Mouse (Mus musculus): ENCODE data around the gene Trap1. TPM values are rescaled to one million over a fixed set of nuclear protein-coding genes. Genes with fewer than 3 reads are reported as not detected.

Gene Trap1
- polyA plus RNA-seq, 1 experiment from 2014 or later: 61.2 TPM

DNA sequence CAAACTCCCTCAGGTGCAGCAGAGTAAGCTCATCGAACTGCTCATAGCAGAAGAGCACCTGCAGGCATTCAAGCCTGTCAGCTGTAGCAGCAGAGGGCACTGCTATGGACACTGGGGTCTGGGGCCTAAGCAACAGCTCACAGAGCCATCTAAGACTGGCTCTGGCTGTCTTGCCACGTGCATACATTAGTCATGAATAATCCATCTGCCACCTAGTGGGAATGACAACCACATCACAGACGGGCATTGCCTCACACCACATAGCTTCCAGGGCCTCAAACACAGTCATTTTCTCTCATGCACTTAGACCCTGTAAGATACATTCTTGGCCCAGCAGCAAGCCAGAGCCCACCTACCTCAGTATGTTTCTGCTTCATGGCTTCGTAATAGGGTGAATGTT is 32.1 kb downstream of the Trap1 start:
- ATAC-seq (no peak), DNase-seq (ENCODE audit: low spot score) (peak; percentile 0)
- Histone ChIP-seq H3K36me3 (ENCODE audit: control insufficient read depth, insufficient read depth, low read length) (peaks cover 87% of the 10 kb centered on the region), H3K4me2 (ENCODE audit: low read length) (no peak overlapping the region), H3K9ac (ENCODE audit: low read length) (no peak overlapping the region), H3K4me3 (ENCODE audit: low read depth, low read length) (no peak overlapping the region), H3K9me3 (replicated peaks; ENCODE audit: control insufficient read depth, low read length) (no peaks in the 10 kb centered on the region), H3K27ac (ENCODE audit: low read depth, low read length) (no peak overlapping the region), H3K4me1 (ENCODE audit: control insufficient read depth, insufficient read depth, low read length) (no peaks in the 10 kb centered on the region), H3K27me3 (replicated peaks; ENCODE audit: control insufficient read depth, insufficient read depth, low read length) (no peaks in the 10 kb centered on the region)
- WGBS: 84% methylated on average over 4 of the region's 4 CpGs

- ATAC-seq (no peak), DNase-seq (ENCODE audit: low spot score) (no peak)
- H3K4me2 ChIP-seq (ENCODE audit: low read length): no peak overlapping the region
- no peaks in the 10 kb centered on the region for H3K9me3 ChIP-seq (replicated peaks; ENCODE audit: control insufficient read depth, low read length)
- H3K4me1 ChIP-seq (ENCODE audit: control insufficient read depth, insufficient read depth, low read length): no peaks in the 10 kb centered on the region
- no peak overlapping the region for H3K9ac ChIP-seq (ENCODE audit: low read length)
- no peak overlapping the region for H3K27ac ChIP-seq (ENCODE audit: low read depth, low read length)
- H3K4me3 ChIP-seq (ENCODE audit: low read depth, low read length): no peak overlapping the region
- H3K36me3 ChIP-seq (ENCODE audit: control insufficient read depth, insufficient read depth, low read length): peaks cover 88% of the 10 kb centered on the region
- no peaks in the 10 kb centered on the region for H3K27me3 ChIP-seq (replicated peaks; ENCODE audit: control insufficient read depth, insufficient read depth, low read length)
- WGBS: 90% methylated on average over 2 of the region's 2 CpGs
These were observed 33.5 kb downstream of the Trap1 start for GRCm38 (mm10) chr16:4044093-4044492.

DNA sequence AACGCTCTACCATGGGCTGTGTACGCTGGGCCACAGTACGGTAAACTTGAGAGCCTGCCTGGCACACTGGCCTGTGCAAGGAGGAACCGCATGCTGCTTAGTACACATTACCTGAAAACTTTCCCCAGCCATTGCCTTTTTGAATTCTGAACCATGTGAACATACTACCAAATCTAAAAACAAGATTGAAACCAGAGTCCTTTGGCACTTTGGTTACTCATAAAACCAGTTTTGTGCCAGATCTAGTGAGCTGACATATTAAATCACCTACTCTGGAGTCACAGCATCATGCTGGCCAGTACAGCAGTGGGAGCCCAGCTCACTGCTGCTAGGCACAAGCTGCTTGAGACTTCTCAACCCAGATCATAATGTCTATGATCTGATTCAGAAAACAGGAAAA is 36.0 kb downstream of the Trap1 start:
- Histone ChIP-seq H3K9ac (ENCODE audit: low read length) (no peak overlapping the region), H3K27me3 (replicated peaks; ENCODE audit: control insufficient read depth, insufficient read depth, low read length) (no peaks in the 10 kb centered on the region), H3K9me3 (replicated peaks; ENCODE audit: control insufficient read depth, low read length) (no peaks in the 10 kb centered on the region), H3K27ac (ENCODE audit: low read depth, low read length) (no peak overlapping the region), H3K4me3 (ENCODE audit: low read depth, low read length) (no peak overlapping the region), H3K4me1 (ENCODE audit: control insufficient read depth, insufficient read depth, low read length) (no peaks in the 10 kb centered on the region), H3K4me2 (ENCODE audit: low read length) (no peak overlapping the region), H3K36me3 (ENCODE audit: control insufficient read depth, insufficient read depth, low read length) (peaks cover 89% of the 10 kb centered on the region)
- no peak for DNase-seq (ENCODE audit: low spot score)
- WGBS: 97% methylated on average over 4 of the region's 4 CpGs
- no peak for ATAC-seq

- H3K9me3 ChIP-seq (replicated peaks; ENCODE audit: control insufficient read depth, low read length): no peaks in the 10 kb centered on the region
- ATAC-seq (no peak), DNase-seq (ENCODE audit: low spot score) (no peak)
- WGBS: 90% methylated on average over 5 of the region's 5 CpGs
- no peak overlapping the region for H3K9ac ChIP-seq (ENCODE audit: low read length)
- H3K27ac ChIP-seq (ENCODE audit: low read depth, low read length): no peak overlapping the region
- no peaks in the 10 kb centered on the region for H3K4me1 ChIP-seq (ENCODE audit: control insufficient read depth, insufficient read depth, low read length)
- H3K4me2 ChIP-seq (ENCODE audit: low read length): no peak overlapping the region
- no peaks in the 10 kb centered on the region for H3K27me3 ChIP-seq (replicated peaks; ENCODE audit: control insufficient read depth, insufficient read depth, low read length)
- no peak overlapping the region for H3K4me3 ChIP-seq (ENCODE audit: low read depth, low read length)
- peaks cover 77% of the 10 kb centered on the region for H3K36me3 ChIP-seq (ENCODE audit: control insufficient read depth, insufficient read depth, low read length)
These were observed 37.4 kb downstream of the Trap1 start for GRCm38 (mm10) chr16:4040206-4040605.

DNA sequence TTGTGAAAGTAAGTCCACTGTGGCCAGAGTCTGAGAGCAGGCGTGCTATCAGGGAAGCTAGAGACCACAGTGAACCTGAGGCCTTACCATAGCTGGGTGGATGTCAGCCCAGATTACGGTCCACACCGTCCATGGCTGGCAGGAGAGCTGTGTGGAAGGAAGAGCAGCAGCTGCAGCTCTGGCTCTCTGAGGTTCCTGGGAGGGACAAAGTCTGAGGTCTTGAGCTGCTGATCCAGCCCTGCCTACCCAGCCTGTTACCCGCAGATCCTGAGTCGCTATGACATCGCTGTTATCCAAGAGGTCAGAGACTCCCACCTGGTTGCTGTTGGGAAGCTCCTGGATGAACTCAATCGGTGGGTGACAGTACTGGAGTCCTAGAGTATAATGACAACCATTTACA is 39.9 kb downstream of the Trap1 start:
- Histone ChIP-seq H3K36me3 (ENCODE audit: control insufficient read depth, insufficient read depth, low read length) (peaks cover 56% of the 10 kb centered on the region), H3K27ac (ENCODE audit: low read depth, low read length) (no peak overlapping the region), H3K4me3 (ENCODE audit: low read depth, low read length) (no peak overlapping the region), H3K9ac (ENCODE audit: low read length) (no peak overlapping the region), H3K27me3 (replicated peaks; ENCODE audit: control insufficient read depth, insufficient read depth, low read length) (no peaks in the 10 kb centered on the region), H3K9me3 (replicated peaks; ENCODE audit: control insufficient read depth, low read length) (no peaks in the 10 kb centered on the region), H3K4me1 (ENCODE audit: control insufficient read depth, insufficient read depth, low read length) (no peaks in the 10 kb centered on the region), H3K4me2 (ENCODE audit: low read length) (no peak overlapping the region)
- WGBS: 95% methylated on average over 7 of the region's 7 CpGs
- no peak for DNase-seq (ENCODE audit: low spot score)
- ATAC-seq: no peak

DNA sequence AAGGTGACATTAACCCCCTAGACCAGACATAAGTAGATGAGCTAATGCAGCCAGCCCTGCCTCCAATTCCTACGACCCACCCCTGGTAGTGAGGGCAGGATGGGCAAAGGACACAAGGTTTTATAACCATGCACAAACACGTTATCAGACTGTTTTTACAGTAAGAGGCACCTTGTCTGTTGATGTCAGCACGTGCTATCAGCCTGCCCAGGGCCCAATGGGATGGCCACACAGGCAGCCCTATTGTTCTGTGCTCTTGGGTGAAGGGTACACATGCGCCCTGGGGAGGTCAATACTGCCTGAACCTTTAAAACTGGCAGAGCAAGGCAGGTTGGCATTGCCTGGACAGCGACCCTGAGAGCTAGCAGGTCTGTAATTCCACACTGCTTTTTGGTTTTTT is 40.8 kb downstream of the Trap1 start, which contains the start of gene Dnase1:
TSS of gene Dnase1 (plus strand) at position 136 of the 400 bp plus-strand sequence.
- Histone ChIP-seq H3K27ac (ENCODE audit: low read depth, low read length) (no peak within 1 kb of the TSS), H3K4me2 (ENCODE audit: low read length) (no peak within 1 kb of the TSS), H3K4me3 (ENCODE audit: low read depth, low read length) (no peak within 1 kb of the TSS), H3K9me3 (replicated peaks; ENCODE audit: control insufficient read depth, low read length) (no peaks in the 10 kb centered on the region), H3K36me3 (ENCODE audit: control insufficient read depth, insufficient read depth, low read length) (peaks cover 47% of the 10 kb centered on the region), H3K27me3 (replicated peaks; ENCODE audit: control insufficient read depth, insufficient read depth, low read length) (no peaks in the 10 kb centered on the region), H3K4me1 (ENCODE audit: control insufficient read depth, insufficient read depth, low read length) (no peaks in the 10 kb centered on the region), H3K9ac (ENCODE audit: low read length) (no peak within 1 kb of the TSS)
- ATAC-seq: no peak
- 90% methylated on average over 5 of the region's 5 CpGs for WGBS
- DNase-seq (ENCODE audit: low spot score): no peak

DNA sequence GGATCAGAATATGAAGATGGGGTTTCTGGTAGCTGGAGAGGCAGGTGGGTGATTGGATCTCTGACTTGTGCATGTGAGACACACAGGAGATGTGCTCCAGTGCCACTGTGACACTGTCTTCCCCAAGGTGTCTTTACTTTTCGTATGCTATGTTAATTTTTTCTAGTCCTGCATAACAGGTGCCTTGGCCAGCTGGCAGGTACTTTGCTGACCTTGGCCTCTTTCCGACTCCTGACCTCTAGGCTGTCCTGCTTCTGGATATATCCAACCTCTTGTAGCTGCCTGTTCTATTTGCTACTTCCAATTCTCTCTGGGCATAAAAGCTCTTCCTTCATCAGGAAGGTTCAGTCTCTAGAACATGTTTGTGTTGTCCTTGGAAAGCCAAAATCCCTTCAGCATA is 42.1 kb downstream of the Trap1 start:
- Histone ChIP-seq H3K9ac (ENCODE audit: low read length) (no peak overlapping the region), H3K36me3 (ENCODE audit: control insufficient read depth, insufficient read depth, low read length) (peaks cover 41% of the 10 kb centered on the region), H3K4me2 (ENCODE audit: low read length) (no peak overlapping the region), H3K27ac (ENCODE audit: low read depth, low read length) (no peak overlapping the region), H3K9me3 (replicated peaks; ENCODE audit: control insufficient read depth, low read length) (no peaks in the 10 kb centered on the region), H3K4me3 (ENCODE audit: low read depth, low read length) (no peak overlapping the region), H3K27me3 (replicated peaks; ENCODE audit: control insufficient read depth, insufficient read depth, low read length) (no peaks in the 10 kb centered on the region), H3K4me1 (ENCODE audit: control insufficient read depth, insufficient read depth, low read length) (no peaks in the 10 kb centered on the region)
- ATAC-seq (no peak), DNase-seq (ENCODE audit: low spot score) (no peak)
- 89% methylated on average over 2 of the region's 2 CpGs for WGBS

GRCm38 (mm10) chr16:4034476-4034875 is 43.2 kb downstream of the Trap1 start:
- 83% methylated on average over 3 of the region's 3 CpGs for WGBS
- Histone ChIP-seq H3K4me2 (ENCODE audit: low read length) (no peak overlapping the region), H3K27me3 (replicated peaks; ENCODE audit: control insufficient read depth, insufficient read depth, low read length) (no peaks in the 10 kb centered on the region), H3K4me1 (ENCODE audit: control insufficient read depth, insufficient read depth, low read length) (no peaks in the 10 kb centered on the region), H3K27ac (ENCODE audit: low read depth, low read length) (no peak overlapping the region), H3K9me3 (replicated peaks; ENCODE audit: control insufficient read depth, low read length) (no peaks in the 10 kb centered on the region), H3K36me3 (ENCODE audit: control insufficient read depth, insufficient read depth, low read length) (peaks cover 30% of the 10 kb centered on the region), H3K9ac (ENCODE audit: low read length) (no peak overlapping the region), H3K4me3 (ENCODE audit: low read depth, low read length) (no peak overlapping the region)
- no peak for DNase-seq (ENCODE audit: low spot score)
- no peak for ATAC-seq

DNA sequence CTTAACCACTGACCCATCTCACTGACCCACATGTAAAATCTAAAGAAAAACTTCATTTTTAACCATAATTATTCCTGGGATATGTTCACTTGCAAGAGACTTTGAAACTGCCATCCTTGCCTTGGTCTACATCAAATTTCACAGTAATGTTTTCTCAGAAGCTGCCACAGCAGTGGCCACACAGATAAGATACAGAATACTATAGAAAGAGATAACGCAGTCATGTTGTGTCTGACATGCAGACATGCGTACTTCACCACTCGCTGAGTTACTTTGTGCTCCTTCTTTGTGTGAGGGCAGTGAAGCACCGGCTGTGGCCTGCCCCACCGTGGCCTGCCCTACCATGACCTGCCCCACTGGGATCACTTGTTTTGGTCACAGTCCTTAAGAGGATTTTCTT is 43.7 kb downstream of the Trap1 start:
- no peaks in the 10 kb centered on the region for H3K9me3 ChIP-seq (replicated peaks; ENCODE audit: control insufficient read depth, low read length)
- H3K4me1 ChIP-seq (ENCODE audit: control insufficient read depth, insufficient read depth, low read length): no peaks in the 10 kb centered on the region
- 71% methylated on average over 5 of the region's 5 CpGs for WGBS

More for the DNA sequence above, 43.7 kb downstream of the Trap1 start:
- ATAC-seq: no peak
- no peaks in the 10 kb centered on the region for H3K27me3 ChIP-seq (replicated peaks; ENCODE audit: control insufficient read depth, insufficient read depth, low read length)
- H3K9ac ChIP-seq (ENCODE audit: low read length): no peak overlapping the region
- peaks cover 25% of the 10 kb centered on the region for H3K36me3 ChIP-seq (ENCODE audit: control insufficient read depth, insufficient read depth, low read length)
- H3K27ac ChIP-seq (ENCODE audit: low read depth, low read length): no peak overlapping the region
- H3K4me3 ChIP-seq (ENCODE audit: low read depth, low read length): no peak overlapping the region
- no peak for DNase-seq (ENCODE audit: low spot score)
- no peak overlapping the region for H3K4me2 ChIP-seq (ENCODE audit: low read length)
